Mouse (Mus musculus) myocyte (in vitro differentiated cells): ENCODE results near the gene Xylt1. TPM values are rescaled to one million over a fixed set of nuclear protein-coding genes. Genes with fewer than 3 reads are reported as not detected.

Experiments
- H3K27me3 ChIP-seq: one replicate; pipeline ENCODE4 v1.6.1; 2011; ENCODE audit not compliant: control insufficient read depth, insufficient read depth, insufficient read length
- H3K36me3 ChIP-seq: one replicate; pipeline ENCODE4 v1.6.1; 2011; ENCODE audit not compliant: control insufficient read depth, insufficient read depth
- H3K4me2 ChIP-seq: one replicate; pipeline ENCODE4 v1.6.1; 2011; ENCODE audit warnings: low read depth, control low read depth
- H3K4me3 ChIP-seq: one replicate; pipeline ENCODE4 v1.5.1; 2011; ENCODE audit warnings: mild to moderate bottlenecking, control low read depth, moderate library complexity
- H3K79me2 ChIP-seq: one replicate; pipeline ENCODE4 v1.6.1; 2011; ENCODE audit not compliant: control insufficient read depth, insufficient read depth
- H3ac ChIP-seq: one replicate; pipeline ENCODE4 v1.6.1; 2011; ENCODE audit not compliant: control insufficient read depth, insufficient read length
- CEBPB ChIP-seq: IDR thresholded peaks from 2 replicates; pipeline ENCODE4 v1.6.1; 2011; ENCODE audit warnings: mild to moderate bottlenecking, moderate library complexity; ENCODE audit not compliant: poor library complexity, insufficient read depth, severe bottlenecking
- E2F4 ChIP-seq: IDR thresholded peaks from one replicate; pipeline ENCODE4 v1.6.1; 2011; ENCODE audit warnings: mild to moderate bottlenecking, control low read depth, moderate library complexity; ENCODE audit not compliant: insufficient read depth
- MAX ChIP-seq: IDR thresholded peaks from one replicate; pipeline ENCODE4 v1.6.1; 2011; ENCODE audit warnings: low read depth, mild to moderate bottlenecking, control low read depth
- MYOD1 ChIP-seq, 3 experiments: IDR thresholded peaks; one replicate each; pipeline ENCODE4 v1.6.1; 2011; ENCODE audit warnings: control low read depth in 2 of 3, low read depth in 2 of 3, mild to moderate bottlenecking in 2 of 3, moderate library complexity in 1 of 3; ENCODE audit not compliant: insufficient read length in 2 of 3, control insufficient read depth in 1 of 3
- MYOG ChIP-seq, 3 experiments: IDR thresholded peaks; one replicate each; pipeline ENCODE4 v1.6.1; 2011; ENCODE audit warnings: control low read depth in 2 of 3, low read depth in 2 of 3, mild to moderate bottlenecking in 2 of 3; ENCODE audit not compliant: insufficient read length in 2 of 3, control insufficient read depth in 1 of 3, insufficient read depth in 1 of 3
- POLR2A ChIP-seq: IDR thresholded peaks from one replicate; pipeline ENCODE4 v1.6.1; 2011; ENCODE audit warnings: low read depth, mild to moderate bottlenecking, control low read depth, moderate library complexity; ENCODE audit not compliant: insufficient read length
- POLR2AphosphoS2 ChIP-seq: IDR thresholded peaks from one replicate; pipeline ENCODE4 v1.6.1; 2011; ENCODE audit warnings: low read depth, control low read depth; ENCODE audit not compliant: insufficient read length
- REST ChIP-seq: IDR thresholded peaks from one replicate; pipeline ENCODE4 v1.6.1; 2011; ENCODE audit warnings: mild to moderate bottlenecking, control low read depth, moderate library complexity; ENCODE audit not compliant: insufficient read depth, insufficient read length
- SRF ChIP-seq: IDR thresholded peaks from one replicate; pipeline ENCODE4 v1.6.1; 2011; ENCODE audit warnings: low read depth; ENCODE audit not compliant: control insufficient read depth, insufficient read length
- TCF12 ChIP-seq: IDR thresholded peaks from one replicate; pipeline ENCODE4 v1.6.1; 2011; ENCODE audit warnings: mild to moderate bottlenecking, control low read depth; ENCODE audit not compliant: poor library complexity, insufficient read depth, severe bottlenecking
- TCF3 ChIP-seq: IDR thresholded peaks from one replicate; pipeline ENCODE4 v1.6.1; 2011; ENCODE audit warnings: low read depth, control low read depth; ENCODE audit not compliant: insufficient read length
- USF1 ChIP-seq: IDR thresholded peaks from one replicate; pipeline ENCODE4 v1.6.1; 2011; ENCODE audit warnings: low read depth, mild to moderate bottlenecking, control low read depth, moderate library complexity
- polyA plus RNA-seq: library from polyadenylated mRNA; unstranded; fragments of >200 nt; fragmentation: generic; extraction: Trizol; gene quantifications from one replicate; pipeline ENCODE4 v1.2.1, GENCODE M21; 2012; ENCODE audit warnings: missing spikeins

The Xylt1 gene
- polyA plus RNA-seq, 1 experiment, result not detected

- H3K27me3 ChIP-seq, result no peaks in the 10 kb centered on the region
- H3ac ChIP-seq, result no peak overlapping the region
- H3K4me2 ChIP-seq, result no peak overlapping the region
- no peak for TF ChIP-seq POLR2A
- TF ChIP-seq REST, result no peak
- no peak for TF ChIP-seq CEBPB
- TF ChIP-seq SRF, result no peak
- no peak for TF ChIP-seq E2F4
- TF ChIP-seq USF1, result no peak
- TF ChIP-seq TCF12, result no peak
- TF ChIP-seq MAX, result no peak
- TF ChIP-seq MYOD1 (IDR thresholded peaks at IDR 0.05; ENCODE audit: control insufficient read depth in 1 of 3, insufficient read length in 2 of 3, low read depth in 2 of 3), result no peak
- TF ChIP-seq MYOG (IDR thresholded peaks at IDR 0.05; ENCODE audit: control insufficient read depth in 1 of 3, insufficient read depth in 1 of 3, insufficient read length in 2 of 3, low read depth in 2 of 3), result no peak
- no peak for TF ChIP-seq POLR2AphosphoS2
- TF ChIP-seq TCF3, result no peak
- no peaks in the 10 kb centered on the region for H3K36me3 ChIP-seq
- no peak overlapping the region for H3K4me3 ChIP-seq
- H3K79me2 ChIP-seq, result no peaks in the 10 kb centered on the region
These were observed 101.9 kb downstream of the Xylt1 start for GRCm38 (mm10) chr7:117482701-117483100.

DNA sequence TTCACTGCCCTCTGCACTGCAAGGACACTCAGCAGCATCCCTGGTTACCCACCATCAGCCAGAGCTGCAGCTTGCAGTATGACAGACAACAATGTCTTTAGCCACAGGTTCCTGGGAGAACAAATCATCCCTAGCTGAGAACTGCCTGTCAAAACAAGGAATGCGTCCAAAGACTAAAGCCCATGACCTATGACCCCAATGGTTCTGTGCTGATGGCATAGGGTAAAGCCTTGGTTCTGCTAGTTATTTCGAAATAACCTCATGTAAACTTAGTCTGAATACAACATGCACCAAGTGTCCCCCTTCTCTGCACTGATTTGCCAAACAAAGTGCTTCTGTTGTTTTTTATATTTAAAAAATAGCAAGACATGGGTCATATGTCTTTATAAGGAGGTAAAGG lies 103.8 kb downstream of the Xylt1 start:
- H3K4me3 ChIP-seq, result no peak overlapping the region
- no peaks in the 10 kb centered on the region for H3K36me3 ChIP-seq
- no peaks in the 10 kb centered on the region for H3K27me3 ChIP-seq
- no peaks in the 10 kb centered on the region for H3K79me2 ChIP-seq
- H3K4me2 ChIP-seq, result no peak overlapping the region
- TF ChIP-seq SRF, result no peak
- TF ChIP-seq REST, result no peak
- no peak for TF ChIP-seq E2F4
- TF ChIP-seq POLR2AphosphoS2, result no peak
- TF ChIP-seq USF1, result no peak
- no peak for TF ChIP-seq MAX
- H3ac ChIP-seq, result no peak overlapping the region

DNA sequence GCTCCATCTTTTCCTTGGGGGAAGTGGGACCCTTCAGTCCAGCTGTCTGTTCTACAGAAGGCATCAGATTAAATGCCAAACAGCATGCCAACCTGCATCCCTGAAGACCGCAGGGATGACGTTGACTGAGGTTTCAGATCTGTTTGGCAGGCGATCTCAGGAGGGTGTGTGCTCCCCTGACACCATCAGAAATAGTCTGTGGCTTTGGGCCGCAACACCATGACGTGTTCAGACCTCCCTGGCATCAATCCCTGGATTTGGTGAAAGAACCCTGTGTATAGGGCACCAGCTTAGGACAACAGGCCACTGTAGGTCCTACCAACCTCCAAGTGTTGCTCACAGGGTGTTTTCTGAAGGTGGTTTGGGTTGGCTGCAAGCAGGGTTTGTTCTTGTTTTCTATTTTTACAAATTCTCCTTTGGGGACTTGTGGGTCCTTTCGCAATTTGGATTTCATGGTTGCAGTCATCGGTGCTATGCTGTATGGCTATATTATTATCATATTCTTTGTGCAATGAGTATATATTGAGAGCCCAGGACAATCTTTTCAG lies 104.3 kb downstream of the Xylt1 start:
- Histone ChIP-seq H3ac (no peak overlapping the region), H3K36me3 (no peaks in the 10 kb centered on the region), H3K4me2 (no peak overlapping the region), H3K79me2 (no peaks in the 10 kb centered on the region), H3K27me3 (no peaks in the 10 kb centered on the region), H3K4me3 (no peak overlapping the region)
- TF ChIP-seq POLR2A (no peak), TCF3 (no peak), SRF (no peak), REST (no peak), CEBPB (no peak), MYOG (IDR thresholded peaks at IDR 0.05; ENCODE audit: control insufficient read depth in 1 of 3, insufficient read depth in 1 of 3, insufficient read length in 2 of 3, low read depth in 2 of 3) (no peak), USF1 (no peak), MAX (no peak), MYOD1 (IDR thresholded peaks at IDR 0.05; ENCODE audit: control insufficient read depth in 1 of 3, insufficient read length in 2 of 3, low read depth in 2 of 3) (no peak), TCF12 (no peak), POLR2AphosphoS2 (no peak), E2F4 (no peak)

DNA sequence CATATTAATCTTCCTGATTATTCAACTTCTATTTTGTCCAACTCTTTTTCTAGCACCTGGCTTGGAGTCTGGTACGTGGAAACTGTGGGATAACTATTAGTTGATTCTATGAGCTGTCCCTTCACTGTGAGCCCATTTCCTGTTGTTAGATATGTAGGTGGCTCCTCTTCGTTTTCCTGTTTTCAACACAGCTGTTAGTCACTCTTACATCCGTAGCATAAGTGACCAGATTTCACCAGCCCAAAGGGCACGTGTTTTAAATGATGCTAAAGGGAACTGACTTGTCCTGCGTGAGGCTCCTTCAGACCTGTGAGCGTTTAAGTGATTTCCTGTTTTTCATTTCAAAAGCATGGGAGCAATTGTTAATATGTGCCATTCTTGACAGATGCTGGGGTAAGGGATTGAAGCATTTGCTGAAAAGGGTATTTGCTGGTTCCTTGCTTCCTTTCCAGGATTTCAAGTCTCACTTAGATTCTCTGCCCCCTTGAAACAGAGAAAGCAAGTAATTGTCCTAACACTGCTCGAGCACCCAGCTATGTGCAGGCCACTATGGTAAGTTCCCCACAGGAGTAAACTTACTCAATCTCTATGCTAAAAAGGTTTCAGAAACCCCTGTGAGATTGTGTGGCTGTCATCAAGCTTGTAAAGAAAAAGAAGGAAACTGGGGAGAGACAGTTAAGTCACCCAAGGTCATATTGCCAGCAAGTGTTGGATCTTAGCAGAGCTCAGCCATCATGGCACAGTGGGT lies 105.8 kb downstream of the Xylt1 start:
- no peaks in the 10 kb centered on the region for H3K79me2 ChIP-seq
- no peaks in the 10 kb centered on the region for H3K27me3 ChIP-seq
- no peak overlapping the region for H3K4me2 ChIP-seq
- no peak for TF ChIP-seq CEBPB
- no peak overlapping the region for H3K4me3 ChIP-seq
- no peaks in the 10 kb centered on the region for H3K36me3 ChIP-seq
- H3ac ChIP-seq, result no peak overlapping the region

GRCm38 (mm10) chr7:117487173-117487490 lies 106.4 kb downstream of the Xylt1 start:
- no peak for TF ChIP-seq MYOD1 (IDR thresholded peaks at IDR 0.05; ENCODE audit: control insufficient read depth in 1 of 3, insufficient read length in 2 of 3, low read depth in 2 of 3)
- no peak overlapping the region for H3K4me3 ChIP-seq
- no peaks in the 10 kb centered on the region for H3K27me3 ChIP-seq
- H3K79me2 ChIP-seq, result no peaks in the 10 kb centered on the region
- H3K36me3 ChIP-seq, result no peaks in the 10 kb centered on the region
- no peak overlapping the region for H3ac ChIP-seq
- H3K4me2 ChIP-seq, result no peak overlapping the region
